Mouse (Mus musculus) thymus, adult 2 months (tissue): ENCODE results near the gene Gm3636.
"Not testable (repeated sequence)": the region's sequence is repeated elsewhere in the genome, so short reads cannot be mapped to it uniquely, and the experiment has no call there.

ENCODE experiments used
- CTCF ChIP-seq: fragments of 200-500 bp; IDR thresholded peaks from 2 replicates; pipeline ENCODE4 v1.5.1; 2012; ENCODE audit warnings: mild to moderate bottlenecking, control low read depth, low read length, moderate library complexity, borderline replicate concordance; ENCODE audit not compliant: control insufficient read depth, poor library complexity, insufficient read depth; ENCODE audit errors: extremely low read depth
- POLR2A ChIP-seq: fragments of 200-500 bp; IDR thresholded peaks from 2 replicates; pipeline ENCODE4 v1.6.1; 2012; ENCODE audit warnings: mild to moderate bottlenecking, low read length, control low read depth, moderate library complexity; ENCODE audit not compliant: control insufficient read depth, poor library complexity, insufficient read depth; ENCODE audit errors: extremely low read depth

GRCm38 (mm10) chr14:6756384-6757230 lies 14.5 kb upstream of the Gm3636 start:
- not testable (repeated sequence) for TF ChIP-seq POLR2A, CTCF
